Mouse (Mus musculus): Measurements from ENCODE around the gene Mcat.

Mcat gene

GRCm38 (mm10) chr15:83500352-83500751, 63.2 kb downstream of the Mcat start:
- peak; percentile 20 for DNase-seq

GRCm38 (mm10) chr15:83499211-83499755, 64.3 kb downstream of the Mcat start:
- no peak for DNase-seq

GRCm38 (mm10) chr15:83497299-83497698, 66.3 kb downstream of the Mcat start:
- DNase-seq = no peak

All from retina, postnatal 1 day (tissue).